Mouse (Mus musculus): ENCODE results near the gene Nedd8.

Nedd8 gene

GRCm38 (mm10) chr14:55615876-55616275, 56.0 kb downstream of the Nedd8 start:
- DNase-seq (ENCODE audit: low spot score in 2 of 2) = no peak

GRCm38 (mm10) chr14:55614565-55615178, 57.3 kb downstream of the Nedd8 start:
- DNase-seq (ENCODE audit: low spot score in 2 of 2) = peak in 1 of 2 experiments; percentile 65

GRCm38 (mm10) chr14:55613346-55613745, 58.6 kb downstream of the Nedd8 start:
- DNase-seq (ENCODE audit: low spot score in 2 of 2) = no peak
